ENCODE assay signal across 23 mouse cellular contexts in genomic region chr12:83415207-83415606, GRCm38 (mm10).
DNase-seq lines count a peak whose midpoint lies in the region; ATAC-seq and TF ChIP-seq lines count a peak whose summit lies in the region.
"Had no signal": no experiment of that assay in that cellular context is flagged by ENCODE, and none has a peak within 500 bp of the region (broad histone marks: within the 10 kb centered on the region; RNA-seq: fewer than 3 reads in every experiment).

No protein-coding gene starts in this region.

- no peak for ATAC-seq in forebrain, embryonic 11.5 days (replicated peaks; ENCODE audit: low FRiP score)
- no peak for ATAC-seq in forebrain, embryonic 14.5 days
- ATAC-seq: CD4-positive, CD25-positive, alpha-beta regulatory T cell, adult 4 months; forebrain, embryonic 13.5 days; forebrain, embryonic 16.5 days had no signal

- peak; percentile 30 for DNase-seq in forebrain, embryonic 11.5 days (ENCODE audit: low spot score)
- DNase-seq in forebrain, embryonic 14.5 days (ENCODE audit: low spot score), result no peak
- peak; percentile 80 for DNase-seq in heart, adult 11 months
- no peak for DNase-seq in heart, adult 8-10 months (ENCODE audit: low spot score)
- peak; percentile 74 for DNase-seq in CH12.LX (ENCODE audit: extremely low read depth)
- DNase-seq: adrenal gland, adult 2 months; adrenal gland, postnatal 10 days; adrenal gland, postnatal 25 days; B cell, adult 2 months; cerebellum, adult 11 months; cerebellum, adult 18-20 months; cerebellum, adult 8-10 months; cerebellum, adult 9-11 months; cerebellum, postnatal 14 days; cerebellum, postnatal 36 days; embryo, embryonic 11 days had no signal

- in situ Hi-C loops in CH12.LX (cut with MboI; ENCODE audit: low pct_ligation_motif_present, low pct_unique_long_range_greater_than_20kb, low sequenced_read_pairs), result no loop called here

- 0 out of 2 replicates have a peak, but pooled peaks cover 2% of the 10 kb centered on the region for H3K4me1 ChIP-seq in forebrain, embryonic 11.5 days (replicated peaks; ENCODE audit: control insufficient read depth, insufficient read depth, low read length)
- H3K4me1 ChIP-seq in forebrain, embryonic 14.5 days (ENCODE audit: control insufficient read depth, insufficient read depth, low read length), result no peaks in the 10 kb centered on the region; the same call in 1 of the 2 replicates
- H3K4me1 ChIP-seq in CH12.LX (ENCODE audit: control insufficient read depth in 1 of 2, insufficient read depth in 2 of 2), result peaks cover 4 to 22% of the 10 kb centered on the region in 2 experiments; a peak in 3 of 4 replicates

- H3K36me3 ChIP-seq in forebrain, embryonic 11.5 days (ENCODE audit: control insufficient read depth, insufficient read depth, low read length), result no peaks in the 10 kb centered on the region
- no peaks in the 10 kb centered on the region for H3K36me3 ChIP-seq in forebrain, embryonic 14.5 days (ENCODE audit: control insufficient read depth, insufficient read depth, low read length)
- no peaks in the 10 kb centered on the region for H3K36me3 ChIP-seq in CH12.LX (replicated peaks in 1 of 2; ENCODE audit: control insufficient read depth in 1 of 2, insufficient read depth in 1 of 2, low read length in 1 of 2)
- H3K36me3 ChIP-seq: embryonic facial prominence, embryonic 13.5 days; embryonic facial prominence, embryonic 15.5 days; forebrain, embryonic 10.5 days had no signal

- no peaks in the 10 kb centered on the region for H3K9me3 ChIP-seq in forebrain, embryonic 11.5 days (ENCODE audit: control insufficient read depth, low read length)
- no peaks in the 10 kb centered on the region for H3K9me3 ChIP-seq in forebrain, embryonic 14.5 days (replicated peaks; ENCODE audit: control insufficient read depth, low read length)
- no peaks in the 10 kb centered on the region for H3K9me3 ChIP-seq in CH12.LX (replicated peaks; ENCODE audit: low read length)
- H3K9me3 ChIP-seq: embryonic facial prominence, embryonic 15.5 days; forebrain, embryonic 10.5 days; forebrain, embryonic 13.5 days had no signal

- TF ChIP-seq RAD21 in CH12.LX (IDR thresholded peaks at IDR 0.05; ENCODE audit: low read depth, low read length), result no peak; the same call in 1 of the 2 replicates

- TF ChIP-seq POLR2A in CH12.LX (IDR thresholded peaks at IDR 0.05; ENCODE audit: low read depth, low read length), result no peak

- WGBS in forebrain, embryonic 11.5 days, result 87% methylated on average over 4 of the region's 4 CpGs
- 89% methylated on average over 4 of the region's 4 CpGs for WGBS in forebrain, embryonic 14.5 days

- no peaks in the 10 kb centered on the region for H3K27me3 ChIP-seq in forebrain, embryonic 11.5 days (ENCODE audit: control insufficient read depth, insufficient read depth, low read length)
- H3K27me3 ChIP-seq in forebrain, embryonic 14.5 days (replicated peaks; ENCODE audit: control insufficient read depth, insufficient read depth, low read length), result no peaks in the 10 kb centered on the region
- H3K27me3 ChIP-seq in CH12.LX (replicated peaks), result no peaks in the 10 kb centered on the region
- H3K27me3 ChIP-seq: embryonic facial prominence, embryonic 13.5 days; embryonic facial prominence, embryonic 15.5 days; forebrain, embryonic 13.5 days had no signal

- TF ChIP-seq EP300 in CH12.LX (IDR thresholded peaks at IDR 0.05; ENCODE audit: low read length), result peak; percentile 87

- no peak overlapping the region for H3K4me3 ChIP-seq in forebrain, embryonic 11.5 days (ENCODE audit: low read depth, low read length)
- no peak overlapping the region for H3K4me3 ChIP-seq in forebrain, embryonic 14.5 days (ENCODE audit: low read depth, low read length)
- no peak overlapping the region for H3K4me3 ChIP-seq in CH12.LX (replicated peaks in 1 of 3; ENCODE audit: low read depth in 2 of 3, low read length in 2 of 3, poor library complexity in 1 of 3)
- H3K4me3 ChIP-seq: embryonic facial prominence, embryonic 13.5 days; embryonic facial prominence, embryonic 15.5 days; erythroblast, embryonic 14.5 days; forebrain, embryonic 10.5 days; forebrain, embryonic 13.5 days had no signal

- no peak overlapping the region for H3K9ac ChIP-seq in forebrain, embryonic 11.5 days (ENCODE audit: low read length)
- no peak overlapping the region for H3K9ac ChIP-seq in forebrain, embryonic 14.5 days (ENCODE audit: low read length)
- H3K9ac ChIP-seq in CH12.LX (ENCODE audit: insufficient read depth, low read depth), result no peak overlapping the region
- H3K9ac ChIP-seq: embryonic facial prominence, embryonic 13.5 days; embryonic facial prominence, embryonic 15.5 days; forebrain, embryonic 13.5 days had no signal

- dilution Hi-C loops in CH12.LX (cut with MboI; ENCODE audit: extremely low pct_ligation_motif_present, extremely low pct_unique_long_range_greater_than_20kb, low sequenced_read_pairs), result no loop called here

- TF ChIP-seq CTCF in CH12.LX (conservative IDR thresholded peaks at IDR 0.05 in 1 of 2, IDR thresholded peaks at IDR 0.05 in 1 of 2; ENCODE audit: low read depth in 2 of 2, low read length in 2 of 2), result no peak

- H3K27ac ChIP-seq in forebrain, embryonic 11.5 days (ENCODE audit: low read depth, low read length), result no peak overlapping the region
- H3K27ac ChIP-seq in forebrain, embryonic 14.5 days (ENCODE audit: low read depth, low read length), result no peak overlapping the region
- no peak overlapping the region for H3K27ac ChIP-seq in CH12.LX (ENCODE audit: insufficient read depth, low read depth)
- H3K27ac ChIP-seq: embryonic facial prominence, embryonic 13.5 days; embryonic facial prominence, embryonic 15.5 days; forebrain, embryonic 10.5 days; forebrain, embryonic 13.5 days had no signal

- no peaks in the 10 kb centered on the region for H3K79me2 ChIP-seq in CH12.LX (replicated peaks; ENCODE audit: control insufficient read depth, extremely low read depth, insufficient read depth, poor library complexity, severe bottlenecking)

- H3K4me2 ChIP-seq in forebrain, embryonic 11.5 days (ENCODE audit: low read depth, low read length, severe bottlenecking), result no peak overlapping the region
- no peak overlapping the region for H3K4me2 ChIP-seq in forebrain, embryonic 14.5 days (ENCODE audit: low read length)
- H3K4me2 ChIP-seq in CH12.LX (ENCODE audit: insufficient read depth, low read depth, poor library complexity, severe bottlenecking), result no peak overlapping the region
- H3K4me2 ChIP-seq: embryonic facial prominence, embryonic 13.5 days; embryonic facial prominence, embryonic 15.5 days; forebrain, embryonic 13.5 days had no signal

TF ChIP-seq in CH12.LX, 34 proteins besides CTCF, POLR2A, EP300 and RAD21:
- TF ChIP-seq E2F4 (IDR thresholded peaks at IDR 0.05; ENCODE audit: insufficient replicate concordance, low read depth, low read length) (no peak), SIN3A (IDR thresholded peaks at IDR 0.05; ENCODE audit: low read length) (no peak), MAZ (IDR thresholded peaks at IDR 0.05; ENCODE audit: low read depth, low read length) (no peak), NELFE (IDR thresholded peaks at IDR 0.05; ENCODE audit: low read depth, low read length) (no peak), MYC (IDR thresholded peaks at IDR 0.05; ENCODE audit: low read depth, low read length) (0 out of 2 replicates have a peak, but pooled peaks have one; percentile 53), JUND (conservative IDR thresholded peaks at IDR 0.05; ENCODE audit: low read depth, low read length) (peak; percentile 90), IRF4 (IDR thresholded peaks at IDR 0.05; ENCODE audit: low read depth, low read length) (peak; percentile 97), ZKSCAN1 (IDR thresholded peaks at IDR 0.05; ENCODE audit: borderline replicate concordance, low read depth, low read length) (no peak), USF2 (conservative IDR thresholded peaks at IDR 0.05; ENCODE audit: low read depth, low read length) (no peak; the same call in 1 of the 2 replicates), UBTF (IDR thresholded peaks at IDR 0.05; ENCODE audit: low read depth, low read length) (no peak), ETS1 (conservative IDR thresholded peaks at IDR 0.05; ENCODE audit: low read depth, low read length) (peak; percentile 49), KAT2A (IDR thresholded peaks at IDR 0.05; ENCODE audit: insufficient replicate concordance, low read length) (no peak), POLR2AphosphoS2 (IDR thresholded peaks at IDR 0.05; ENCODE audit: low read depth, low read length) (no peak), MAFK (IDR thresholded peaks at IDR 0.05; ENCODE audit: insufficient replicate concordance, low read length) (0 out of 2 replicates have a peak, but pooled peaks have one; percentile 48), TCF12 (IDR thresholded peaks at IDR 0.05; ENCODE audit: low read depth, low read length) (peak; percentile 66), MAX (IDR thresholded peaks at IDR 0.05; ENCODE audit: low read length) (no peak), CHD1 (IDR thresholded peaks at IDR 0.05; ENCODE audit: low read depth, low read length) (no peak), PAX5 (IDR thresholded peaks at IDR 0.05; ENCODE audit: low read length) (no peak), BHLHE40 (IDR thresholded peaks at IDR 0.05; ENCODE audit: low read depth, low read length) (no peak; the same call in 1 of the 2 replicates), ELF1 (IDR thresholded peaks at IDR 0.05; ENCODE audit: low read depth, low read length) (no peak), SMC3 (IDR thresholded peaks at IDR 0.05; ENCODE audit: low read depth, low read length) (no peak), TBP (conservative IDR thresholded peaks at IDR 0.05; ENCODE audit: low read depth, low read length) (no peak), USF1 (IDR thresholded peaks at IDR 0.05; ENCODE audit: low read depth, low read length) (no peak), MXI1 (IDR thresholded peaks at IDR 0.05; ENCODE audit: low read depth, low read length) (no peak), NRF1 (IDR thresholded peaks at IDR 0.05; ENCODE audit: low read depth, low read length) (no peak), ZMIZ1 (IDR thresholded peaks at IDR 0.05; ENCODE audit: low read depth, low read length) (no peak), ZNF384 (IDR thresholded peaks at IDR 0.05; ENCODE audit: low read depth, low read length) (no peak), HCFC1 (IDR thresholded peaks at IDR 0.05; ENCODE audit: low read depth, low read length) (no peak), MEF2A (IDR thresholded peaks at IDR 0.05; ENCODE audit: borderline replicate concordance, low read depth, low read length) (peak; percentile 73; the same call in 1 of the 2 replicates), GABPA (IDR thresholded peaks at IDR 0.05; ENCODE audit: insufficient replicate concordance, low read depth, low read length) (no peak), JUN (IDR thresholded peaks at IDR 0.05; ENCODE audit: insufficient read depth, low read depth, low read length) (peak; percentile 91), CHD2 (IDR thresholded peaks at IDR 0.05; ENCODE audit: low read length) (peak; percentile 87), RCOR1 (conservative IDR thresholded peaks at IDR 0.05; ENCODE audit: low read depth, low read length) (no peak), ZC3H11A (IDR thresholded peaks at IDR 0.05; ENCODE audit: low read depth, low read length) (no peak)
TF ChIP-seq in CH12.LX: peak in this region for 9.

Comparison
In these comparisons a context has a peak if more than half of its experiments do, and no peak if none do; other contexts are left out.
1. DNase-seq: peak in forebrain, embryonic 11.5 days (single experiment), heart, adult 11 months (single experiment) and CH12.LX (single experiment); none in forebrain, embryonic 14.5 days (single experiment) and heart, adult 8-10 months (single experiment).